Mouse (Mus musculus): ENCODE data around the gene 1700086D15Rik.

Gene 1700086D15Rik

GRCm38 (mm10) chr11:65133661-65134060 lies 26.0 kb downstream of the 1700086D15Rik start:
- no peak for DNase-seq

GRCm38 (mm10) chr11:65129110-65129509 lies 30.6 kb downstream of the 1700086D15Rik start:
- no peak for DNase-seq

GRCm38 (mm10) chr11:65128666-65129065 lies 31.0 kb downstream of the 1700086D15Rik start:
- no peak for DNase-seq

- DNase-seq, result peak; percentile 49
Measured at GRCm38 (mm10) chr11:65126566-65126965, 33.1 kb downstream of the 1700086D15Rik start.

- peak; percentile 69 for DNase-seq
Measured at GRCm38 (mm10) chr11:65124913-65125418, 34.7 kb downstream of the 1700086D15Rik start.

GRCm38 (mm10) chr11:65120276-65120675 lies 39.4 kb downstream of the 1700086D15Rik start:
- no peak for DNase-seq

- DNase-seq, result no peak
Measured at GRCm38 (mm10) chr11:65115811-65116210, 43.9 kb downstream of the 1700086D15Rik start.

- no peak for DNase-seq
Measured at GRCm38 (mm10) chr11:65112086-65112485, 47.6 kb downstream of the 1700086D15Rik start.

GRCm38 (mm10) chr11:65111651-65112050 lies 48.0 kb downstream of the 1700086D15Rik start:
- DNase-seq, result no peak

GRCm38 (mm10) chr11:65110058-65110457 lies 49.6 kb downstream of the 1700086D15Rik start:
- DNase-seq, result no peak

GRCm38 (mm10) chr11:65107734-65108171 lies 51.9 kb downstream of the 1700086D15Rik start:
- DNase-seq, result no peak

- no peak for DNase-seq
Measured at GRCm38 (mm10) chr11:65107151-65107550, 52.5 kb downstream of the 1700086D15Rik start.

- no peak for DNase-seq
Measured at GRCm38 (mm10) chr11:65104076-65104475, 55.6 kb downstream of the 1700086D15Rik start.
